Mouse (Mus musculus) intestine, postnatal 0 days (tissue): ENCODE measurements around the gene Ltb4r1. TPM values are rescaled to one million over a fixed set of nuclear protein-coding genes. Genes with fewer than 3 reads are reported as not detected.

Experiments used
- ATAC-seq: fragments of 200-750 bp; cut with Nextera tagmentation; 2 replicates; pipeline ENCODE4 v1.8.0; 2017; ENCODE audit warnings: mild to moderate bottlenecking, moderate TSS enrichment, moderate library complexity
- H3K27ac ChIP-seq: fragments of 300-500 bp; sonication (generic); 2 replicates; pipeline ENCODE4 v1.5.1; 2014; ENCODE audit warnings: mild to moderate bottlenecking, low read depth, low read length, moderate library complexity
- H3K27me3 ChIP-seq: fragments of 300-500 bp; sonication (generic); replicated peaks from 2 replicates; pipeline ENCODE4 v1.6.1; 2014; ENCODE audit warnings: low read length, mixed read lengths; ENCODE audit not compliant: control insufficient read depth, insufficient read depth
- H3K36me3 ChIP-seq: fragments of 300-500 bp; sonication (generic); 2 replicates; pipeline ENCODE4 v1.6.1; 2014; ENCODE audit warnings: mild to moderate bottlenecking, moderate library complexity; ENCODE audit not compliant: control insufficient read depth, insufficient read depth
- H3K4me1 ChIP-seq: fragments of 300-500 bp; sonication (generic); replicated peaks from 2 replicates; pipeline ENCODE4 v1.6.1; 2014; ENCODE audit warnings: antibody characterized with exemption, low read length, mixed read lengths; ENCODE audit not compliant: control insufficient read depth, insufficient read depth
- H3K4me2 ChIP-seq: fragments of 300-500 bp; sonication (generic); replicated peaks from 2 replicates; pipeline ENCODE4 v1.6.1; 2014; ENCODE audit warnings: low read depth, mild to moderate bottlenecking, moderate library complexity
- H3K4me3 ChIP-seq: fragments of 300-500 bp; sonication (generic); 2 replicates; pipeline ENCODE4 v1.5.1; 2014; ENCODE audit warnings: low read depth, low read length
- H3K9ac ChIP-seq: fragments of 300-500 bp; sonication (generic); 2 replicates; pipeline ENCODE4 v1.6.1; 2014; ENCODE audit warnings: mild to moderate bottlenecking, low read depth, low read length
- H3K9me3 ChIP-seq: fragments of 300-500 bp; sonication (generic); 2 replicates; pipeline ENCODE4 v1.6.1; 2016; ENCODE audit warnings: mixed run types; ENCODE audit not compliant: control insufficient read depth
- CTCF ChIP-seq: sonication (generic); IDR thresholded peaks from 2 replicates; pipeline ENCODE4 v1.5.1; 2016; ENCODE audit warnings: low read depth, mild to moderate bottlenecking, control low read depth, antibody characterized with exemption, moderate library complexity
- WGBS: fragments of 180-500 bp; shearing (Covaris S2); extraction: QIAGEN DNeasy Blood & Tissue Kit; methylation state at CpG from one replicate; pipeline ENCODE4 v1.1.7; 2014; 5-methylcytosine and 5-hydroxymethylcytosine counted together
- polyA plus RNA-seq: library from polyadenylated mRNA; unstranded; fragments of >200 nt; fragmentation: Nextera tagmentation; extraction: Ambion mirVana; gene quantifications from 2 replicates; pipeline ENCODE4 v1.2.1, GENCODE M21; 2015

Ltb4r1 gene
- polyA plus RNA-seq, 1 experiment from 2014 or later: 3.8 TPM

DNA sequence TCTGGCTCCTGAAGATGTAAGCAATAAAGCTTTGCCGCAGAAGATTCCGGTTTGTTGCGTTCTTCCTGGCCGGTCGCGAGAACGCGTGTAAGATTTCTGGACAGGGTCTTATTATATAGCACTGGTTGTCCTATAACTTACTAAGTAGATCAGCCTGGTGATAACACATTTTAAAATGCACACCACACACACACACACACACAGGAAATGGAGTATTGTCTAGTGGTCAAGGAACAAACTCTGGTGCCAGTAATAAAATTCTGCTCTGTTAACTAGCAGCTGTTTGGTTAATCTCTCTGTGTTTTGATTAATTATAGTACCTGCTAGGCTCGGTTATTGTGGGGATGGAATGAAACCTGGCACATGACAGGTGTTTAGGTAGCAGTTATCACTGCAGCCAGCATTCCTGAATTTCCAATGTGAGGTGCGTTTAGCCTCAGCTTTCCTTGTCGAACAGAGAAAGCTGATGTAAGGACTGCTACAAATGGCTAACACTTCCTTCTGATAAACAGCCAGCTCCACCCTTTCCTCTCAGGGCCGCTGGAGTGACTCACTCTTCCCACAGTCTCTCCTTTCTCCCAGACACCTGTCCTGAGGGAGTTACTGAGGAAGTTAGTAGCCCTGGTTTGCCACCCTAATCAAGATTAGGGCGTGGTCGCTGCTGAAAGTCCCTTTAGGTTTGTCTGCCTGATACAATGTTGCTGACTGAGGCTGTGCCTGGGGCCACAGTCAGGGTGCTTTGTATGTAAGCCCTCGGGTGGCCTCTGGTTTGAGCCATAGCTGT is 29.8 kb downstream of the Ltb4r1 start:
- peak overlapping the region; percentile 76 for H3K27ac ChIP-seq
- H3K36me3 ChIP-seq: no peaks in the 10 kb centered on the region
- H3K4me2 ChIP-seq: 0 out of 2 replicates have a peak overlapping the region, but pooled peaks have one; percentile 30
- no peak for TF ChIP-seq CTCF
- 42% methylated on average over 15 of the region's 15 CpGs for WGBS
- H3K9ac ChIP-seq: no peak overlapping the region
- ATAC-seq: peak; percentile 100
- no peaks in the 10 kb centered on the region for H3K9me3 ChIP-seq
- no peak overlapping the region for H3K4me3 ChIP-seq
- H3K4me1 ChIP-seq: no peaks in the 10 kb centered on the region
- H3K27me3 ChIP-seq: no peaks in the 10 kb centered on the region

DNA sequence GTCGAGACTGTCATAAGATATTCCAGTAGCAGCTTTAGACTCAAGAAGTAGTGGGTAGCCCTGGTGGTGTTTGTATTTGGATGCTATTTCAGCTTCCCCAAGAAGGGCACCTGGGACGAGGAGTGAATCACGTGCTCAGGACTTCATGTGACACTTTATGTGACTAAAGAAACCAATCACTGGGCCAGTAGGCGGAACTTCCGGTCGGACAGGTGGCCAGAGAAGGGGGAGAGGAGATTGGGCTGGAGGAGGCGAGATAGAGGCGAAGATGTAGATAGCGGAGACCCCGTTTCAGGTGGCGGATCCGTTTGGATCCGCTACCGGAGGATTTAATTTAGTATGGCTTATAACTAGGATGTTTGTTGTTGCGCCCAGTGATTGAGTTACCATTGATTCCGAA is 49.1 kb downstream of the Ltb4r1 start:
- Histone ChIP-seq H3K36me3 (no peaks in the 10 kb centered on the region), H3K27ac (peak overlapping the region; percentile 46; the same call in 1 of the 2 replicates), H3K4me3 (peak overlapping the region; percentile 37), H3K27me3 (no peaks in the 10 kb centered on the region), H3K9me3 (no peaks in the 10 kb centered on the region), H3K4me1 (no peaks in the 10 kb centered on the region), H3K9ac (peak overlapping the region; percentile 37; the same call in 1 of the 2 replicates), H3K4me2 (peak overlapping the region; percentile 76)
- peak; percentile 72 for ATAC-seq
- no peak for TF ChIP-seq CTCF
- 14% methylated on average over 16 of the region's 16 CpGs for WGBS

DNA sequence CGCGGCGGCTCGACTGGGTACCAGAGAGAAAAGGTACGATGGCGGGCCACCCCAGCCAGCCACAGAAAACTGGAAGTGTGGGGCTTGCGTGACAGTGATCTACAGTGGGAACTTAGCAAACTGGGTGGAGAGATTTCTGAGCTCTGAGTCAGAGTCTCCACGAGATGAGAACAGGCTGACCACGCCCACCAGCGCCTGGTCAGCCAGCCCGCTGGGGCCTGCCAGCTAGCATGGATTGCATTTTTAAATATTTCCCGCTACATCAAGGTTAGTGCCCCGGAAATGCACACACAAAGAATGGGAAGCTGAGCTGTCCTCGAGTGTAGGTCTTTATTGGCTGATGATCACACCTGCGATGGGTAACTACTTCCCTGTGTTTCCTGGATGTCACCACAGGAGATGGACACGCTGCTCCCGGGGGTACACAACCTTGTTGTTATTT is 49.6 kb downstream of the Ltb4r1 start:
- H3K9ac ChIP-seq: peak overlapping the region; percentile 37; the same call in 1 of the 2 replicates
- no peaks in the 10 kb centered on the region for H3K9me3 ChIP-seq
- ATAC-seq: peak; percentile 89
- no peaks in the 10 kb centered on the region for H3K36me3 ChIP-seq
- no peak for TF ChIP-seq CTCF
- H3K27me3 ChIP-seq: no peaks in the 10 kb centered on the region
- peak overlapping the region; percentile 46; the same call in 1 of the 2 replicates for H3K27ac ChIP-seq
- peak overlapping the region; percentile 76 for H3K4me2 ChIP-seq
- no peaks in the 10 kb centered on the region for H3K4me1 ChIP-seq
- peak overlapping the region; percentile 37 for H3K4me3 ChIP-seq
- 13% methylated on average over 17 of the region's 17 CpGs for WGBS

Other genes starting within 250 kb of the Ltb4r1 start
- not detected in 2 replicates for gene Nrl, start 241.0 kb upstream of the Ltb4r1 start, polyA plus RNA-seq
- 16.7 and 17.6 TPM in 2 replicates for gene Pck2, start 225.7 kb upstream of the Ltb4r1 start, polyA plus RNA-seq
- gene Dcaf11, start 206.0 kb upstream of the Ltb4r1 start, polyA plus RNA-seq: 67.0 and 74.7 TPM in 2 replicates
- gene A730061H03Rik, start 205.6 kb upstream of the Ltb4r1 start, polyA plus RNA-seq: 1.2 and 1.8 TPM in 2 replicates
- gene Fitm1, start 190.3 kb upstream of the Ltb4r1 start, polyA plus RNA-seq: 0.48 and 0.52 TPM in 2 replicates
- 283 and 287 TPM in 2 replicates for gene Psme1, start 187.8 kb upstream of the Ltb4r1 start, polyA plus RNA-seq
- 21.6 TPM in 2 replicates for gene Emc9, start 180.7 kb upstream of the Ltb4r1 start, polyA plus RNA-seq
- 481 and 514 TPM in 2 replicates for gene Psme2, start 174.8 kb upstream of the Ltb4r1 start, polyA plus RNA-seq
- 18.2 and 24.0 TPM in 2 replicates for gene Rnf31, start 174.3 kb upstream of the Ltb4r1 start, polyA plus RNA-seq
- gene Irf9, start 162.4 kb upstream of the Ltb4r1 start, polyA plus RNA-seq: 44.7 and 46.9 TPM in 2 replicates
- 29.8 and 30.1 TPM in 2 replicates for gene Rec8, start 147.9 kb upstream of the Ltb4r1 start, polyA plus RNA-seq
- 28.0 and 29.8 TPM in 2 replicates for gene Ipo4, start 130.0 kb upstream of the Ltb4r1 start, polyA plus RNA-seq
- gene Gm49378, start 128.1 kb upstream of the Ltb4r1 start, polyA plus RNA-seq: 2.3 and 2.7 TPM in 2 replicates
- 94.6 and 95.9 TPM in 2 replicates for gene Tm9sf1, start 122.2 kb upstream of the Ltb4r1 start, polyA plus RNA-seq
- 0.65 and 0.69 TPM in 2 replicates for gene Tssk4, start 115.8 kb upstream of the Ltb4r1 start, polyA plus RNA-seq
- gene Mdp1, start 105.5 kb upstream of the Ltb4r1 start, polyA plus RNA-seq: 85.1 and 94.0 TPM in 2 replicates
- 21.3 and 24.4 TPM in 2 replicates for gene Gmpr2, start 94.0 kb upstream of the Ltb4r1 start, polyA plus RNA-seq
- 385 and 387 TPM in 2 replicates for gene Nedd8, start 93.8 kb upstream of the Ltb4r1 start, polyA plus RNA-seq
- gene Tinf2, start 84.1 kb upstream of the Ltb4r1 start, polyA plus RNA-seq: 20.6 and 21.9 TPM in 2 replicates
- 1.1 and 1.3 TPM in 2 replicates for gene Tgm1, start 52.0 kb upstream of the Ltb4r1 start, polyA plus RNA-seq
- gene Rabggta, start 43.7 kb upstream of the Ltb4r1 start, polyA plus RNA-seq: 24.0 and 25.6 TPM in 2 replicates
- gene Dhrs1, start 20.3 kb upstream of the Ltb4r1 start, polyA plus RNA-seq: 466 and 476 TPM in 2 replicates
- gene Nop9, start 20.3 kb upstream of the Ltb4r1 start, polyA plus RNA-seq: 14.4 and 14.9 TPM in 2 replicates
- gene Cideb, start 7.5 kb upstream of the Ltb4r1 start, polyA plus RNA-seq: 366 and 385 TPM in 2 replicates
- gene Ltb4r2, start 4.5 kb upstream of the Ltb4r1 start, polyA plus RNA-seq: 6.7 and 9.0 TPM in 2 replicates
- gene Adcy4, start 18.1 kb downstream of the Ltb4r1 start, polyA plus RNA-seq: 3.5 and 4.3 TPM in 2 replicates
- 39.2 and 47.3 TPM in 2 replicates for gene Ripk3, start 22.9 kb downstream of the Ltb4r1 start, polyA plus RNA-seq
- gene Nfatc4, start 57.2 kb downstream of the Ltb4r1 start, polyA plus RNA-seq: 5.9 and 6.1 TPM in 2 replicates
- gene Nynrin, start 88.0 kb downstream of the Ltb4r1 start, polyA plus RNA-seq: 2.2 and 2.5 TPM in 2 replicates
- 0.16 and 0.26 TPM in 2 replicates for gene Cbln3, start 118.4 kb downstream of the Ltb4r1 start, polyA plus RNA-seq
- gene Khnyn, start 119.0 kb downstream of the Ltb4r1 start, polyA plus RNA-seq: 5.1 and 6.3 TPM in 2 replicates
- 70.9 and 71.5 TPM in 2 replicates for gene Sdr39u1, start 134.3 kb downstream of the Ltb4r1 start, polyA plus RNA-seq
- 5.8 and 6.4 TPM in 2 replicates for gene Cma1, start 178.7 kb downstream of the Ltb4r1 start, polyA plus RNA-seq
- not detected in 2 replicates for gene Cma2, start 185.0 kb downstream of the Ltb4r1 start, polyA plus RNA-seq